Mouse (Mus musculus): ENCODE results near the gene Prune2. TPM values are rescaled to one million over a fixed set of nuclear protein-coding genes. Genes with fewer than 3 reads are reported as not detected.

Gene Prune2
- total RNA-seq, 2 experiments from 2014 or later: 3.4 to 4.5 TPM

DNA sequence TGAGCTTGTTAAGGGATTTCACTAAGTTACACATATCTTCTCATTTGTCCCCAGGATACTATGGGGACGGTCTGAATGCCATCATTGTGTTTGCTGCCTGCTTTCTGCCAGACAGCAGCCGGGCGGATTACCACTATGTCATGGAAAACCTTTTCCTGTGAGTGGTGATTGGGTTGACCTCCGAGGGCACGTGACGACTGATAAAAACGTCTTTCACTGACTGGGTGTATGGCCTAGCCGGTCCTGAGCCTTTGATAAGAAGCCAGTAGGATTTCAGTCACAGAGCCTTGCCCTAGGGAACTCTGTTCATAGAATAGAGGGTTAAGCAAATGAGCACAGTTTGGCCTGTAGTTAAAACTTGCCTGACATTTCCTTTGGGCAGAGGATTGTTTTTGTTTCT lies 243.1 kb downstream of the Prune2 start:
- DNase-seq: no peak

DNA sequence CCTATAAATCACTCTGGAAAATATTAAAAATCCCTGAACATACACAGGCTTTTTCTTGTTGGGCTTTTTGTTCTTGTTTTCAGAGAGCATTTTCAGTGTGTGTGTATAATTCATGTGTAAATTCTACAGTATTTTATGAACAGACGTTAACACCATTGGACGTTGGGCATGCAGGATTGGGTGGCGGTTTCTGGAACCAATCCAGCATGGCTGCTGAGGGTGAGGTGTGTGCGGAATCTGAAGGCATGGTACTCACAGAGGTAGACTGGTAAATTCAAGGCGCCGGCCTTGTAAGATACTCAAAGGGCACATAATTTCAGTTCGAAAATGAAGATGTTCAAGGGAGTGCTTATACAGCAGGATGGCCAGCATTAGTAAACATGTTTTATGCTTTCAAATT lies 251.2 kb downstream of the Prune2 start:
- DNase-seq: no peak

DNA sequence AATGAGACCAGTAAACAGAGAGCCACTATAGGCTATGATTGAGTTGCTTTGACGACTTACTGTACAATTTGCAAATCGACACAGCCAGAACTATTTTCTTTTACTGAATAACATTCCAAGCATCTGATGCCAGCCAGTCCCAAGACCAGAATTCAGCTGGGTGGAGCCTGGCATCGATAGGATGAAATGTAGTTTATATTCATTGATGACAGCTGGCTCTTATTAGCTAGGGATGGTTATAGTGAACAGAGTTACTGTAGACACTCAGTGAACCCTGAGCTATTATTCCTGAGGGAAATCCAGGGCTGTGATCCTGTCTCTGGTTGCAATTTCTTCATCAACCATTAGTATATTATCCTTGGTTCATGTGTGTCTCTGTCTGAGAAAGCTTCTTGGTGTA lies 254.6 kb downstream of the Prune2 start:
- no peak for DNase-seq

- no peak for DNase-seq
Observed at GRCm38 (mm10) chr19:17214896-17215520, 259.1 kb downstream of the Prune2 start.

DNA sequence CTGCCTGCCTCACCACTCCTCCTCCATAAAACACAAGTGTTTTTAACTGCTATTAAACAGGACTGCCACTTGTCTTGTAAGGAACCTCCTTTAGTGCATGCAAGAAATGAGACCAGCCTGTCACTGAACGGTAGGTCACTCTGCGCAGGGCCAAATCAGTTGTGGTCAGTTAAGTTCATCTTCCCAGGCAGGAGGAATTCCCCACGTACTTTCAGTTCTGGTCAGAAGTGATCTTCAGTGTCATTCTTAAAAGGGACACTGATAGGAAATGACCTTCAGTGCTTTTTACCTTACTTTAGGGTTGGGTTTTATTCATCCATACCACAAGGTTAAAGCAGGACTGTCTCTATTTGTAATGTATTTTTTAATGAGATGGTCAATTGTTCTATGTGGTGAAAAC lies 262.3 kb downstream of the Prune2 start:
- no peak for DNase-seq

DNA sequence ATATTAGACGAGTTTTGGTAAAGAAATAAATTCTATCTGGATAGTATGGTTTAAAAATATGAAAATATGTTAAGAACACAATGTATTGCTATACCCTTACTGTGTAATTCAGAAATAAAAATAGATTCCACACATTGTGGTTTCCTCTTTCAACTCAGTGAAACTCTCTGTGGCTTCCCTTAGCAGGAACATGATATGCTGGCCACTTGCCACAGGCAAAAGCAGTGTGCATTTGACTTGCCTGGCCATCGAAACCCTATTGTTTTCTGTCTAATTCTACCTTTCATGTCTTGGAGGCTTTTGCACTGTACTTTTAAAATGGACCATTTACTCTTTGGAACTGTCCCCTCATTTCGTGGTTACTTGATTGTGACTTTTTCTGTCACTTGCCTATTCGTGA lies 267.9 kb downstream of the Prune2 start:
- no peak for DNase-seq

DNA sequence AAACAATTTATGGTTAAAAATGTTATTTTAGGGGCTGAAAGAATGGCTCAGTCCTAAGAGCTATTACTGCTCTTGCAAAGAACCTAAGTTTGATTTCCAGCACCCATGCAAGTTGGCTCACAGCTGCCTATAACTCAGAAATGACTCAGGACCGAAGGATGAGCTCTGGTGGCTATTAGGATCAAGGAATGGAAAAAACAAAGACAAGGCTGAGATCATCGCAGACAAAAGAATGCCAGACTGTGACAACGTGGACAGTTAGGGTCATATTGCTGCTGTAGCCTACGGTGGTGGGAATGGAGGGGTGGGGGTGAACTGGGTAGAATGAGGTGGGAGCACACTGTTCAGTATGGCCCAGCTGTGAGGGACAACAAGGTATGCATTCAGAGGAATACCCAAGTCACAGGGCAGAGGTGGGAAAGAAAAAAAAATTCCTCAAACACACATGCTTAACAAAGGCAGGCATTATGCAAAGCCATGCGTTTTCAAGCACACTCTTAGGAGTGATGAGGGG lies 269.7 kb downstream of the Prune2 start:
- DNase-seq: no peak

DNA sequence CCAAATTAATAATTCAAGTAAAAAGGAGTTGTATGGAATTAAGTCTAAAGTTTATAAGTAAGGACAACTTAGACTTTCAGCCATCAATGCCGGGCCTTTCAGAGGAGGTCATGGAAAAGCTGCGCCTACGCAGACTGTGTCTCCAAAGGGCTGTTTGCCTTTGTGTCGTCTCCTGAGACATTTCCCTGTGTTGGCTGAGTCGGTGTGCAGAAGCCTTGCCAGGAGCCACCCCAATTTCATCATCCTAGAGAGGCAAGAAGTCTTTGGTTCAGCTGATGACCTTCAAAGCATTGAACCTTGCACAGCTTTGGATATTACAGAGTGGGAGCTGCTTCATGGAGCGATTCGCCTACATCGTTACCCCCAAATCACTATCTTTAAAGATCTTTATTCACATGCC lies 270.2 kb downstream of the Prune2 start:
- DNase-seq: no peak

- no peak for DNase-seq
Observed at GRCm38 (mm10) chr19:17230013-17230412, 274.1 kb downstream of the Prune2 start.

GRCm38 (mm10) chr19:17238471-17238870 lies 282.6 kb downstream of the Prune2 start:
- DNase-seq: no peak

DNA sequence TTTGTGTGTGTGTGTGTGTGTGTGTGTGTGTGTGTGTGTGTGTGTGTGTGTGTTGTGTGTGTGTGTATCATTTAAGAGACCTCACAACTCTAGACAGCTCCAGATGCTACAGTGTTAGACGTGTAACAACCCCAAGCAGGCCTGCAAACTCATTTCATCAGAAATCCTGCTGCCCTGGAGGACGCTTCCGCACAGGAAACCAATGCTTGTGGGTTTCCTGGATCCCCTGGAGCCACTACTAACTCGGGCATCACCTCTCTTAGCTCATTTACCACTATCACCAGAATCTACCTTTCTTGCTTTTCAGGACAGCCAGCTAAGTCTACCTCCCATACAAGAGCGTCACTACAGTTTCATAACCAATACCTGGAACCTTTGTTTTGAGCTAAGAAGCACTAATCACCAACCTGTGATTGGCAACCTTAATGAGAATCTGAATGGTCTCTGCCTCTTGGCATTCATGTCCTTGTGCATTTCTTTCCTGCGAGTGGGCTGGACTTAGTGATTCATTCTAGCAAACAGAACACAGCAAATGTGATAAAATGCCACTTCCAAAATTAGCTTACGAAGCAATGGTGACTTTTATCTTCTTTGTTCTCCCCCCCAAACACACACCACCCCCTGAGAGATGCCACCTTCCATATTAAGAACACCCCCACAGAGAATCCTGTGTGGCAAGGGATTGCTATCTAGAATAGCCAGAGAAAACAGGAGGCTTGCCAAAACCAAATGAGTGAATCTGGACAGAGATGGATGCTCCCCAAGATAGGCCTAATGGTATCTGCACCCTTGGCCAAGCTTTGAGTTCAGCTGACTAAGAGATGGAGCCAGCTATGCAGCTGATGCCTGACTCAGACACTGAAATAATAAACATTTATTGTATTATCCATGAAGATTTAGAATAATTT lies 284.5 kb downstream of the Prune2 start:
- DNase-seq: no peak

DNA sequence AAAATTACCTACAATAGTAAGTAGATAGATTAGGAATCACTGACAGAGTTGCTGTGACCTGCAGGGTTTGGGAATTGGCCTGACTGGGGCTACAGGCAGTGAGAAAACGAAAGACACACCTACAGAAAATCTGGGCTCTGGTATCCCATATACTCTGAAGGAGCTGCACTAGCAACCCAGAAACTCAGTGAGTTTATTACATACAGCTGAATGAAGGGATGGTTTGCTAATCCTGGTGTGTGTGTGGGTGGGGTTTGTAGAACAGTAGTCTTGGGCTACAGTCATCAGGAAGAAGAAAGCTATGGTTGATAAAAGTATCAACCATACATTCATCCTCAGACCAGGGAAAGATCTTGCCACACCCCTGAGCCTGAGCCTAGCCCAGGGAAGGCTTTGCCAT lies 285.3 kb downstream of the Prune2 start:
- no peak for DNase-seq

GRCm38 (mm10) chr19:17242962-17243361 lies 287.0 kb downstream of the Prune2 start:
- DNase-seq: no peak

DNA sequence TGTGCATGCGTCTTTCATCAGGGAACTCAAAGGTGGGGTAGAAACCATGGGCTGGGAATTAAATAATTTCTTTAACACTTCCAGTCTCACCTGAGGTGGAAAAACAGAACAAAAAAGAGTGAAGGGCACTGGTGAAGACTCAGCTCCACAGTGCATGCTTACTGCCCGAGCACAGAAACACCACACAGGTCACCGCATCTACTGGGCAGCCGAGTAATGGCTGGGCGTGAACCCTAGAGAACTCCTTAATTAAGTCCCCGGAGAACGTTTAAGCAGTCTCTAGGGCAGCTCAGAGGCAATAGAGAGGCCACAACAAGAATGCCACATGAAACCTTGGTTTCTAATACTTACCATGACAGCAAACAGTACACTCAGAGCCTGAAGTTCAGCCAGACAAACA lies 288.6 kb downstream of the Prune2 start:
- DNase-seq: no peak

DNA sequence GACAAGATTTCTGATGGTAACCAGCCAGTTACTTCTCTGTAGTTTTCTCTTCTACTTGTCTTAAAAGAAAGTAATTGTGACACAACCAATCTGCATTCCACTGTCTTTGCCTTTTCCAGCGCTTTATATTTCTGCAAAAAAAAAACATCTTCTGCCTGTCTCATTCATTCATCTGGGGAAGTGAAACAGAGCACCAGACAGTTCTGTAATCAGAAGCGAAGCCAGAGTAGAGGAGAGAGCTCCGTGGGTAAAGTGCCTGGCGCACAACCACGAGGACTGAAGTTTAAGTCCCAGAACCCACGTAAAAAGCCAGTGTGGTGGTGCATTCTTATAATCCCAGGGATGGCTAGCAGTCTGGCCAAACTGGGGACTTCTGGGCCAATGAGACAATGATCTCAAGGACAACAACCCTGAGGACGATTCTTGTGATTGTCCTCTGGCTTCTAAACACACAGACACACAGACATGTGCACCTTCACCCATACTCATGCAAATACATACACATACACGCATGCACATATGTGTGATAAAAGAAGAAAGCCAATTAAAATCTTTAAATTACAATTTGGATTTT lies 291.5 kb downstream of the Prune2 start:
- no peak for DNase-seq

- DNase-seq: no peak
Observed at GRCm38 (mm10) chr19:17249691-17250090, 293.8 kb downstream of the Prune2 start.

- no peak for DNase-seq
Observed at GRCm38 (mm10) chr19:17250801-17251200, 294.9 kb downstream of the Prune2 start.

- no peak for DNase-seq
Observed at GRCm38 (mm10) chr19:17251453-17251852, 295.5 kb downstream of the Prune2 start.

- no peak for DNase-seq
Observed at GRCm38 (mm10) chr19:17252845-17253244, 296.9 kb downstream of the Prune2 start.

GRCm38 (mm10) chr19:17255511-17255910 lies 299.6 kb downstream of the Prune2 start:
- no peak for DNase-seq

GRCm38 (mm10) chr19:17256388-17256787 lies 300.5 kb downstream of the Prune2 start:
- DNase-seq: no peak

- DNase-seq: no peak
Observed at GRCm38 (mm10) chr19:17256867-17257266, 300.9 kb downstream of the Prune2 start.

GRCm38 (mm10) chr19:17263181-17263580 lies 307.3 kb downstream of the Prune2 start:
- no peak for DNase-seq

Measured in gastrocnemius, postnatal 10 days (tissue).